Mouse (Mus musculus) common myeloid progenitor, adult 5-6 weeks (primary cell): ENCODE measurements around the gene Klk15. TPM values are rescaled to one million over a fixed set of nuclear protein-coding genes. Genes with fewer than 3 reads are reported as not detected.
"Not testable (repeated sequence)": the region's sequence is repeated elsewhere in the genome, so short reads cannot be mapped to it uniquely, and the experiment has no call there.

Experiments used
- ATAC-seq: replicated peaks from 2 replicates; pipeline ENCODE4 v1.8.0; 2016; ENCODE audit warnings: low read depth, mild to moderate bottlenecking, moderate TSS enrichment, inconsistent platforms; ENCODE audit not compliant: poor library complexity, severe bottlenecking
- total RNA-seq: library from RNA; stranded (forward); fragments of 200-1000, 187-1606 nt; gene quantifications from 2 replicates; pipeline ENCODE4 v1.2.3, GENCODE M21; 2017

Klk15 gene
- total RNA-seq, 1 experiment from 2014 or later: not detected

DNA sequence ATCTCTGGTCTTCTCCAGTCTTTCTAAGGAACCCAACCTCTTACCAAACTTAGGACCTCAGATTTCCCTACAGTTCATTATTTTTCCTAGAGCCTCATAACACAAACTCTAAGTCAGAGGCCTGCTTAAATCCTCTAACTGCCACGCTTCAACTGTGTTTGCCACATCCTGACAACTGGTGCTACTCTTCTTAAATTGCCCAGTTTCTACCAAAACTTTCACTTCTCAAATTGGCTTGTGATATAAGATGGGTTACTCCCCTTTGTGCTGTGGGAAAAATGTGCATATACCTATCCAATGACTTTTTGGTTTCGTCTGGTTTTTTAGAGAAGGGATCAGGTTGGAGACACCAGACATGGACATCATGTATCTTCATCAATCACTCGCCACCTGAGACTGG is 33.5 kb downstream of the Klk15 start:
- no peak for ATAC-seq

DNA sequence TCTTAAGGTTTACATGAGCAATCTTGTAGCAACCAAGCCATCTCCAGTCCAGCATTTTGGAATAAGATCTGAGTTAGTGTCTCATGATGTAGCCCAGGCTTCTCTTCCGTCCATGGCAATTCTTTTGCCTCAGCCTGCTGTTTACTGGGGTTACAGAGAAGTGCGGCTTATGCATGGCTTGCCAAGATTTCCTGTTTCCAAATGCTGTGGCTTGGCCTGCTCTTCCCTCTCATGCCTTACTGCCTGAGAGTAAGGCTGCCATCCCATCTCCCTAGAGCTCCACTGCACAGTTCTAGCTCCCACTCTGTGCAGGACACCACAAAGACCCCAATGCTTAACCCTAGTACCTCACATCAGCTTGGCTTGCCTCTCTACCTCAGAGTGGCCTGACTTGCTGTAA is 34.1 kb downstream of the Klk15 start:
- 0 out of 2 replicates have a peak, but pooled peaks have one; percentile 32 for ATAC-seq

DNA sequence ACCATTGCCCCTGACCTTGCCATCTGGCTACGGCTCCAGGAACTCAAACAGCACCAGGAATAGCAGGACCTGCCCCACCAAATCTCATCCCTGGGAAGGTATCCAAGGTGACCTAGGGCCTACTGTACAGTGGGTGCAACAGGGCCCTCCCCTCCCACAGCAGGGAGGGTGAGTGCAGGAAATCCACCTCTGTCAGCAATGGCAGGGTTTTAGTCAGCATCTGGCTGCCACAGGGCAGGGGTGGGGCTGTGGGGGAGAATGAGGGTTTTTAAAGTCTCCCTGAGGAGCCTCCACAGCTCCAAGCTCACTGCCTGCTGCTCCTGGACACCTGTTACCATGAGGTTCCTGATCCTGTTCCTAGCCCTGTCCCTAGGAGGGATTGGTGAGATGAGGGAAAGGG is 42.2 kb downstream of the Klk15 start, which contains the start of gene Klk1b9:
Gene Klk1b9 (plus strand): TSS at position 301 of the 400 bp plus-strand sequence.
- not testable (repeated sequence) for ATAC-seq

DNA sequence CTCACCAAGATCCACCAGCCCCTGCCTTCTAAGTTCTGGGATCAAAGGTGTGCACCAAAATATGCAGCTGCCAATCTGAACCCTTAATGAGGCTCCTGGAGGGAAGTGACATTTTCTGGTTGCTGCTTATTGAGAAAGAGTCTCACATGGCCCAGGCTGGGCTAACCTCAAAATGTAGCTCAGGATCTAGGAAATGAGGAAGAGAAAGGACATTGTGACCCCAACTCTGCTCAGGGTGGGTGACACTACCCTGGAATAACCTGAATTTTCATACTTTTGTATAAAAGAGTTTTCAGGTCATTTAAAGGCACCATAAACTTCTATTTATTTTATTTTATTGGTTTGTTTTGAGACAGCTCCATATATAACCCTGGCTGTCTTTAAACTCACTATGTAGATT is 52.1 kb downstream of the Klk15 start:
- no peak for ATAC-seq

Other genes with a start within 250 kb of the Klk15 start
- not detected in 2 replicates for gene Klk14, start 243.3 kb upstream of the Klk15 start, total RNA-seq
- not detected in 2 replicates for gene Klk13, start 221.2 kb upstream of the Klk15 start, total RNA-seq
- not detected in 2 replicates for gene Klk12, start 164.8 kb upstream of the Klk15 start, total RNA-seq
- not detected in 2 replicates for gene Klk11, start 159.1 kb upstream of the Klk15 start, total RNA-seq
- not detected in 2 replicates for gene Klk10, start 152.7 kb upstream of the Klk15 start, total RNA-seq
- gene Klk9, start 141.8 kb upstream of the Klk15 start, total RNA-seq: not detected in 2 replicates
- 29.0 and 33.0 TPM in 2 replicates for gene Klk8, start 136.2 kb upstream of the Klk15 start, total RNA-seq
- gene Klk7, start 122.4 kb upstream of the Klk15 start, total RNA-seq: not detected in 2 replicates
- not detected in 2 replicates for gene Klk6, start 109.2 kb upstream of the Klk15 start, total RNA-seq
- not detected in 2 replicates for gene Klk5, start 91.8 kb upstream of the Klk15 start, total RNA-seq
- not detected in 2 replicates for gene Klk4, start 52.6 kb upstream of the Klk15 start, total RNA-seq
- not detected in 2 replicates for gene Klk1b8, start 16.9 kb downstream of the Klk15 start, total RNA-seq
- gene Klk1b1, start 33.0 kb downstream of the Klk15 start, total RNA-seq: not detected in 2 replicates
- not detected in 2 replicates for gene Klk1b9, start 42.3 kb downstream of the Klk15 start, total RNA-seq
- not detected in 2 replicates for gene Klk1b11, start 62.1 kb downstream of the Klk15 start, total RNA-seq
- gene Klk1b26, start 78.4 kb downstream of the Klk15 start, total RNA-seq: not detected in 2 replicates
- not detected in 2 replicates for gene Klk1b27, start 118.5 kb downstream of the Klk15 start, total RNA-seq
- gene Klk1b21, start 168.6 kb downstream of the Klk15 start, total RNA-seq: not detected in 2 replicates
- not detected in 2 replicates for gene Klk1b22, start 178.9 kb downstream of the Klk15 start, total RNA-seq
- not detected in 2 replicates for gene Klk1b16, start 203.0 kb downstream of the Klk15 start, total RNA-seq